Mouse (Mus musculus): ENCODE measurements around the gene Ramp2.

GRCm38 (mm10) chr11:101287306-101287705, 41.5 kb downstream of the Ramp2 start:
- TF ChIP-seq CTCF (IDR thresholded peaks at IDR 0.05; ENCODE audit: extremely low read depth, insufficient read length, insufficient replicate concordance, low read depth, low read length) (no peak), POLR2A (IDR thresholded peaks at IDR 0.05; ENCODE audit: low read depth, low read length) (no peak)
